Mouse (Mus musculus) heart, adult 9 months (tissue): Measurements from ENCODE around the gene Kcna1.

Experiments
- DNase-seq, 2 experiments: peaks; one replicate each; pipeline ENCODE4 v3.0.0; 2022; ENCODE audit warnings: low spot score in 2 of 2

The Kcna1 gene

DNA sequence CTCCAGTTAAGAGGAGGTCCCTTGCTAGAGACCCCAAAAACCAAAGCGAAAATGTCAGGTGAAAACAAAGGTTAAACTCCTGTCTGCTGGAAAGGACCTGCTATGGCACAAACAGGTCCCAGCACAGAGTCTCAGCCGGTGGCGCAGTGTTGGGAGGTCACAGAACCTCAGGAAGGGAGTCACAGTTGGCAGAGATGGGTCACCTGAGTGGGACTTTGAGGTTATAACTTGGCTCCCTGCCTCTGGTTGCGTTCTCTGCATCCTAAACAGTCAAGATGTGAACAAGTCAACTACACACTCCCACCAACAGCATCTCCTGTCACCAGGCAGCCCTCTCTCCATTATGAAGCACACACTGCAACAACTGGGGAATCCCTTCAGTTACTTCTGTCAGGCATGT lies 48.4 kb downstream of the Kcna1 start:
- no peak for DNase-seq

DNA sequence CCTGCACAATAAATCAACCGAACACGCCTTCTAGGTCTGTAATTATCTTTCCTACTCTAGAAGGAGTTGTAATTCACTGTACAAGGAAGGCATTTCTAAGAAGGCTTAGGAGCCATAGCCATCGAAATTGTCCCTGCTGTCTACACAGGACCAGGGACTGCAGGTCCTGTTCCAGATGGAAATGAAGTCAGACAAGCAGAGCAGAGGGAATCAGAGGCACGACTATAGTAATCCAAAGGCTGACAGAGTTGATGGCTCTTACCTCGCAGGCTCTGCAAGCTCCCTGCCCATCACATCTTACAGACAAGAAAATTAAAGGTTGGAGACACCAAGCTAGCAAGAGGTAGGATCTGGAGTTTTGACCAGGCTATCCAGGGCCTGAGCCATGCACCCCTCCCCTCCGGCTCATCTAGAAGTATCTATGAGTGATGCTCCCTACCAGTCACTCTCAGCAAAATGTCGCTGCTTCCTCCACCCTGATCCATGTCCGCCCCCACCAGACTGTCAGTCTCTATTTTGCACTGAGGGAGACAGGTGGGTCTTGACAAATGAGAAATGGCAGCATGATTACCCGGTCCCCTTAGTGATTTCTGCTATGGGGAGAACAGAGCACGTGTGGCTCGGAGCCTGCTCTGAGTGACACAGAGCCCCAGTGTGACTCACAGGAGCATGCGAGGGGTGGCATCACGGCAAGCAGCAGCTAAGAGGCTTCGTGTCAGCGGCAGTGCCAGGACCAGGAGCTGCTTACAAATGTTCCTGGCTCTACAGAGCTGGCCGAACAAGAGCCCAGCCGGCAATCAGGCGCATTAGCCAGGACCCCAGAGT lies 50.2 kb downstream of the Kcna1 start:
- DNase-seq = no peak

DNA sequence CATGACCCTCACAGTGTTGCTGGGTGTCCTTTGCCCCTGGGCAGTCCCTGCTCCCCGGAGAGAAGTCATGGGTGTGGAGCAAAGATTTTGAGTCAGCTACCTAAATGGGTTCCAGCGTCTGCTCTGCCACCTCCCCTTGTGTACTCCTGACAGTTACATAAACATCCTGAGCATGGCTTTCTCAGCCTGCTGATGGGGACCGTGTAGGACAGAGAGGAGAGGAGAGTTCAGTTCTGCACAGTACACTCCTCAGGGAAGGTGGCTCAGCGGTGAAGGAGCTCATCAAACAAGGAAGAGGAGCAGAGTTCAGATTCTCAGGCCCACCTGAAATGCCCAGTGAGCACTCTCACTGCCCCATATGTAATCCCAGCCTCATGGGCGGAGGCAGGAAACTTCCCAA lies 51.1 kb downstream of the Kcna1 start:
- DNase-seq = no peak

DNA sequence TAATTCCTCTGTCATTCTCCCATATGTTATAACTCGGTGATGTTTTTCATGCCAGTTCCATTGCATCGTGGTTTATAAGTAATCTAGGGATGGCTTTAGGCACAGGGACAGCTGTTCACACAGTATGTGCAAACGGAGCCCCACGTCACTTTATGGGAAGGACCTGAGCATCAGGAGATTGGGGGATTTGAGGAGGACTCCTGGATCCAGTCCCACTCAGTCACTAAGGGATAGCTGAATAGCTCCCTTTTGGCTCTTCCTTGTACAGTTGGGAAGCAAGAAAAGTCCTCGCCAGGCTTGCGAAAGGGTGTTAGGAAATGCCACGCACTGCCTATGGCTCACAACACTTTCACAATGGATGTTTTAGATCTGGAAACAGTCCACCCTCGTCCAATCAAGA lies 51.8 kb downstream of the Kcna1 start:
- DNase-seq = no peak

DNA sequence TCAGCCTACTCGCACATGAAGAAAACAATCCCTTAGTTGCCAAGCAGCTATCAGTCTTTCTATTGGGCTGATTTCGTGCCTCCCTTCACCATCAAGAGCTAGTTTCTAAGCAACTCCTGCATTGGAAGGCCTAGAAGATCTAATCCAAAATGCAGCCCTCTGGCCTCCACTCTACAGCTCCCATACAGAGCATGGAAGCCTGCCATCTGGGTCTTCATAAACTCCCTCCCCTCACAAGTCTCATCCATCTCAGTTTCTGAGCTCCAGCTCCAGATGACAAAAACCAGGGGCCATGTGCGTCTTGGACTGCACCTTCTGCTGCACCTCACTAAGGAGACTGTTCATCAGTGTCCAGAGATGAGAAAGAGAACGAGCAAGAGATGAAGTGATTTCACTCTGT lies 52.8 kb downstream of the Kcna1 start:
- DNase-seq = no peak
